Mouse (Mus musculus) forebrain, embryonic 16.5 days (tissue): ENCODE data around the gene Atg14. TPM values are rescaled to one million over a fixed set of nuclear protein-coding genes. Genes with fewer than 3 reads are reported as not detected.

ENCODE experiments used
- ATAC-seq: fragments of 200-750 bp; cut with Nextera tagmentation; 2 replicates; pipeline ENCODE4 v1.8.0; 2017; ENCODE audit warnings: mild to moderate bottlenecking, moderate library complexity
- H3K27ac ChIP-seq: fragments of 300-500 bp; sonication (generic); 2 replicates; pipeline ENCODE4 v1.5.1; 2014; ENCODE audit warnings: low read length, control low read depth
- H3K27me3 ChIP-seq: fragments of 300-500 bp; sonication (generic); replicated peaks from 2 replicates; pipeline ENCODE4 v1.6.1; 2014; ENCODE audit warnings: low read length; ENCODE audit not compliant: control insufficient read depth, insufficient read depth
- H3K36me3 ChIP-seq: fragments of 300-500 bp; sonication (generic); 2 replicates; pipeline ENCODE4 v1.6.1; 2014; ENCODE audit not compliant: control insufficient read depth, insufficient read depth
- H3K4me1 ChIP-seq: fragments of 300-500 bp; sonication (generic); replicated peaks from 2 replicates; pipeline ENCODE4 v1.6.1; 2014; ENCODE audit warnings: low read length; ENCODE audit not compliant: control insufficient read depth, insufficient read depth
- H3K4me2 ChIP-seq: fragments of 300-500 bp; sonication (generic); 2 replicates; pipeline ENCODE4 v1.6.1; 2014; ENCODE audit warnings: mild to moderate bottlenecking, low read length, control low read depth
- H3K4me3 ChIP-seq: fragments of 300-500 bp; sonication (generic); replicated peaks from 2 replicates; pipeline ENCODE4 v1.5.1; 2014; ENCODE audit warnings: mild to moderate bottlenecking, low read length, control low read depth
- H3K9ac ChIP-seq: fragments of 300-500 bp; sonication (generic); replicated peaks from 2 replicates; pipeline ENCODE4 v1.6.1; 2014; ENCODE audit warnings: low read depth, low read length, control low read depth
- H3K9me3 ChIP-seq: fragments of 300-500 bp; sonication (generic); 2 replicates; pipeline ENCODE4 v1.6.1; 2016; ENCODE audit warnings: low read length; ENCODE audit not compliant: control insufficient read depth
- WGBS: fragments of 180-500 bp; shearing (Covaris S2); extraction: QIAGEN DNeasy Blood & Tissue Kit; methylation state at CpG from one replicate; pipeline ENCODE4 v1.1.7; 2014; 5-methylcytosine and 5-hydroxymethylcytosine counted together
- polyA plus RNA-seq: library from polyadenylated mRNA; unstranded; fragments of >200 nt; fragmentation: Nextera tagmentation; extraction: Ambion mirVana; gene quantifications from 2 replicates; pipeline ENCODE4 v1.2.1, GENCODE M21; 2015

Atg14 gene
- polyA plus RNA-seq, 1 experiment from 2014 or later = 22.2 TPM

DNA sequence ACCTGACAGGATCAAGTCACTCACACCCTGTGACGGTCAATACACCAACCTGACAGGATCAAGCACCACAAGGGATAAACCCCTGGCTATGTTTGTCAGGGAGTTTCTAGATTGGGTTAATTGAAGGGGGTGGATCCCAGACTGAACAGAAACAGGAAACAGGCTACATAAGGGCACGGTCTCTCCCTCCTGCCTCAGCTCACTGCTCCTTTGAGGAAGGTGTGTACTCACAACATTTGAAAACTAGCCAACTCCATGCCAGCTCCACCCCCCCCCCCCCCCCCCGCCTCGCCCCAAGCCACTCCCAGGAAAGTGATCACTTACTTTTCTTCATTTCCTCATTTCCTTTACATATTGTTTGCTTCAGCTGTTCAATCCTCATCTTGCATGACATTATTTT lies 16.2 kb downstream of the Atg14 start:
- Histone ChIP-seq H3K36me3 (peaks cover 22% of the 10 kb centered on the region), H3K27ac (no peak overlapping the region), H3K4me3 (no peak overlapping the region), H3K4me2 (no peak overlapping the region), H3K9me3 (no peaks in the 10 kb centered on the region), H3K27me3 (no peaks in the 10 kb centered on the region), H3K9ac (no peak overlapping the region), H3K4me1 (no peaks in the 10 kb centered on the region)
- no peak for ATAC-seq
- WGBS = over 99% methylated on average over 4 of the region's 4 CpGs

DNA sequence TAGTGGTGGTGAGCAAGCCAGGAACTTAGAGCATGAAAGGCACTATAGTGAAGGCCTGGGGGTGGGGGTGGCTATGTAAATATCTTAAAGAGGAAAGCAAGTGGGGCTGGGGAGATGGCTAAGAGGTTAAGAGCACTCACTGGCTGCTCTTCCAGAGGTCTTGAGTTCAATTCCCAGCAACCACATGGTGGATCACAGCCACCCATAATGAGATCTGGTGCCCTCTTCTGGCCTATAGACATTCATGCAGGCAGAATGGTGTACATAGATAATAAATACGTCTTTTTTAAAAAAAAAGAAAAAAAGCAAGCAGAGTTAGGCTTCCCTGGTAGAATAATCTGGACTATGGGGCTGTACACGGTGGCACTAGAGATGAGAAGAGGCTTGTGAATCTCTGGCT lies 17.1 kb downstream of the Atg14 start:
- no peaks in the 10 kb centered on the region for H3K27me3 ChIP-seq
- ATAC-seq = no peak
- H3K4me2 ChIP-seq = no peak overlapping the region
- WGBS = 81% methylated on average over 2 of the region's 2 CpGs
- H3K4me1 ChIP-seq = no peaks in the 10 kb centered on the region
- H3K27ac ChIP-seq = no peak overlapping the region
- H3K4me3 ChIP-seq = no peak overlapping the region
- H3K36me3 ChIP-seq = peaks cover 25% of the 10 kb centered on the region
- no peak overlapping the region for H3K9ac ChIP-seq
- H3K9me3 ChIP-seq = no peaks in the 10 kb centered on the region

DNA sequence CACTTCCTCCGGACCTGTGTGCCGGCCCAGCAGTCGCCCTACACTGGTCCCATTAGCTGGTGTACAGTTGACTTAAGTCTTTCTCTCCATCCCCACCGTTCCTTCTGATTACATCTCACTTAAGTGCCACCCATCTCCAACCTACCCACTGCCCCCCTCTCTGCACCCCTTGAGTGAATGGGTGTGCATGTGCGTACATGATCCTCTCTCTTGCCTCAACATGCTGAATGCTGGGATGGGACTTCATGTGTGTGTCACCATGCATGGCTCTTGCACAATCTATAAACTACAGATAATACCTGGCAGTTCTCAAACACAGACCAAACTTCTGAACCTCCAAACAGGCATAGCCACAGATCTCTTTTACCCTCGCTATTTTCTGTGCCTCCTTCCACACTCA lies 18.8 kb downstream of the Atg14 start:
- H3K4me1 ChIP-seq = no peaks in the 10 kb centered on the region
- H3K27me3 ChIP-seq = no peaks in the 10 kb centered on the region
- no peaks in the 10 kb centered on the region for H3K9me3 ChIP-seq
- WGBS = 97% methylated on average over 6 of the region's 6 CpGs
- H3K27ac ChIP-seq = no peak overlapping the region
- no peak overlapping the region for H3K4me3 ChIP-seq
- no peak for ATAC-seq
- H3K36me3 ChIP-seq = peaks cover 35% of the 10 kb centered on the region
- no peak overlapping the region for H3K9ac ChIP-seq
- no peak overlapping the region for H3K4me2 ChIP-seq

DNA sequence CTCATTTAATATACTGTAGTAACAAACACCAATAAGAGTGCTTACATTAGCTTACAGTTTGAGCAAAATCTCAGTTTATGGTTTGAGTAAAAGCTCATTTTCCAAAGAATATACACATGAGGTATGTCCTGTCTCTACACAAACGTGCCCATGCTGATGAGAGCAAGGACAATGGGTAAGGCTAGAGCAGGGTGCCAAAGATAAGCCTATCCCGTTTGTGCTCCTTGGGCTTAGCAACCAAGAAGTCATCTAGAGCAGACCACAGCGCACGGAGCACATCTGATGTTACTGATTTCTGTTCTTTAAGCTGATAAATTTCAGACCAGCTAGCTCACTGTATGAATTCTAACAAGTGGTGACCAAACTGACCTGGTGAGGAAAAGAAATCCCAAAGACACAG lies 25.6 kb downstream of the Atg14 start:
- H3K36me3 ChIP-seq = peaks cover 53% of the 10 kb centered on the region
- 87% methylated on average over 4 of the region's 4 CpGs for WGBS
- no peak overlapping the region for H3K27ac ChIP-seq
- no peak overlapping the region for H3K4me3 ChIP-seq
- ATAC-seq = no peak
- H3K9me3 ChIP-seq = no peaks in the 10 kb centered on the region
- H3K27me3 ChIP-seq = no peaks in the 10 kb centered on the region
- H3K4me2 ChIP-seq = no peak overlapping the region
- H3K4me1 ChIP-seq = no peaks in the 10 kb centered on the region
- H3K9ac ChIP-seq = no peak overlapping the region

DNA sequence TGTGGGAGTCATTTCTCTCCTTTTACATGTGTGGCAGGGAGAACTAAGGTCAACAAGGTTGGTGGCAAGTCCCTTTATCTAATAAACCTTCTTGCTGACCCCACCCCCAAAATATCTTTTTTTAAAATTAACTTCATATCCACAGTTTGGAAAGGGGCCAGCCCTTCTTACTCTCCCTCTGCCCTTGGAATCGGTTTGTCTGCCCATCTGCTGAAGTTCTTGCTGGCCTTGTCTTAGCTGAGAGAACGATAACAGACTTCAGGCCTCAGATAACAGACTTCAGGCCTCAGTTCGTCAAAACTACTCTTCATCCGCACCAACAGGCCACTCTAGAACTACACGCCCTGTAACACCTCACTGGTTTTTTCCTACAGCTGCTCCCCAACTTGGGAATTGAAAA lies 26.2 kb downstream of the Atg14 start:
- no peaks in the 10 kb centered on the region for H3K9me3 ChIP-seq
- no peak overlapping the region for H3K4me3 ChIP-seq
- no peak for ATAC-seq
- no peak overlapping the region for H3K27ac ChIP-seq
- H3K4me1 ChIP-seq = no peaks in the 10 kb centered on the region
- H3K27me3 ChIP-seq = no peaks in the 10 kb centered on the region
- peaks cover 52% of the 10 kb centered on the region for H3K36me3 ChIP-seq
- no peak overlapping the region for H3K9ac ChIP-seq
- no peak overlapping the region for H3K4me2 ChIP-seq
- WGBS = 91% methylated on average over 5 of the region's 5 CpGs

DNA sequence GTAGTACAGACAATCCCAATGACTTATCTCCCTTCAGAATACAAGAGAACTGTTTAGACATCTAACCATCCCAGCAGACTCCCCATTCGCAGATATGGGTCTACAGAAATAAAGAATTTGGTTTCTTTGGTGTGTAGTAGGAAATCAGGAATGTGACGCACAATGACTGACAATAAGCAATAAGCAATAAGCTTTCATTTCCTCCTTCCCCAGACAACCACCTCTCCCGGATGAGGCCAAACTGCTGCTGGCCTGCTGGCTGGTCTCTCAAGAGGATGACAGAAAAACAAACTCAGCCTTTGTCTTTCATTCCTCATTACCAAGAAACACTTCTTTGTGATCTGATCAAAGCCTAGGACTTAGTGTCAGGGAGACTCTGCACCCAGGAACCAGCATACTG lies 28.2 kb downstream of the Atg14 start:
- H3K36me3 ChIP-seq = peaks cover 45% of the 10 kb centered on the region
- 86% methylated on average over 3 of the region's 3 CpGs for WGBS
- no peaks in the 10 kb centered on the region for H3K27me3 ChIP-seq
- no peak overlapping the region for H3K4me3 ChIP-seq
- H3K27ac ChIP-seq = no peak overlapping the region
- no peak overlapping the region for H3K4me2 ChIP-seq
- ATAC-seq = no peak
- no peak overlapping the region for H3K9ac ChIP-seq
- no peaks in the 10 kb centered on the region for H3K4me1 ChIP-seq
- no peaks in the 10 kb centered on the region for H3K9me3 ChIP-seq

DNA sequence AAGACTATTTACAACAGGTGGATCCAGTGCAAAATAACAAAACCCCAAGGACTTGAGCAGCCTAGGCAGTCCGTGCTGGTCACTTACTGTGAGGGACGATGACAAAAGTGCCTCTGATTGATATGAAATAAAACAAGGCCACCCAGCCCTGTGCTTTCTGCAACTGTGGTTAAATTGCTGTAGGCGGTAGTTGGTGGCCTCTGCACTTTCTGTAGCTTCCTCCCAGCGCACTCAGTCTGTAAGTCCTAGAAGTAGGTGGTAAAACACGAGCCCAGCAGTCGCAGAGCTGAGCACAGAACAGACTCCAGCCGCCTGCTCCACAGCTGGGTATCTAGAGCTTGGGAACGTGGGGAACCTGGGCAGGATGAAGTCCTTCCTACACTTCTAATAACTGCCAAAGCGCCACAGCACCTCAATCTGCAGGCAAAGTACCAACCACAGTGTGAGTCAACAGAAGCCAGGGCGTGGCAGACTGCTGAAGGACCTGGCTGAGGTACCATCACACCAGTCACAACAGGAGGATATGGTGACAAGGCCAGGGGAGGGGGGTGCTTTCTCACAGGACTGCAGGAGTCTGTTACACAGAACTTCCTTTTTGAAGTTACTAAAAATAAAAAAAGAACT lies 29.0 kb downstream of the Atg14 start:
- peaks cover 39% of the 10 kb centered on the region for H3K36me3 ChIP-seq
- no peaks in the 10 kb centered on the region for H3K4me1 ChIP-seq
- H3K4me2 ChIP-seq = no peak overlapping the region
- ATAC-seq = no peak
- H3K27me3 ChIP-seq = no peaks in the 10 kb centered on the region
- no peak overlapping the region for H3K4me3 ChIP-seq
- H3K9me3 ChIP-seq = no peaks in the 10 kb centered on the region
- H3K9ac ChIP-seq = no peak overlapping the region
- WGBS = 94% methylated on average over 10 of the region's 10 CpGs
- no peak overlapping the region for H3K27ac ChIP-seq

DNA sequence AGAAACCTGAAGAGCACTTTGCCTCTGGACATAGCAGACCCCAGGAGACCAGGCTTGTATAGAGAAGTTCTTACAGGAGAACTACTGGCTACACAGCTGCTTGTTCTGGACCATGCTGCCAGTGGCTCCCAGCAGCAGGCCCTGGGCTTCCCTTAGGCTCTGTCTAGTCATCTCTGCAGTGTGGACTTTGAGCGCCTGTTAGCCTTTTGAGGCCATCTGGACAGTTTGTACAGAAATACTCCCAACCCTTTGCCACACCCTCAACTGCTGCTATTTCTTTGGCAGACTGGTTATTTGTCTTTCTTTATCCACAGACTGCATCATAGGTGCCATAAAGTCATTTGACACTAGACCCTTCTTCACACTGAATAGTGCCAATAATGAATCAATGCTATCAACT lies 35.4 kb downstream of the Atg14 start:
- WGBS = 92% methylated on average over 1 of the region's 1 CpGs
- Histone ChIP-seq H3K27me3 (no peaks in the 10 kb centered on the region), H3K9ac (no peak overlapping the region), H3K9me3 (no peaks in the 10 kb centered on the region), H3K27ac (no peak overlapping the region), H3K4me2 (no peak overlapping the region), H3K36me3 (peaks cover 10% of the 10 kb centered on the region), H3K4me3 (no peak overlapping the region), H3K4me1 (no peaks in the 10 kb centered on the region)
- ATAC-seq = no peak

DNA sequence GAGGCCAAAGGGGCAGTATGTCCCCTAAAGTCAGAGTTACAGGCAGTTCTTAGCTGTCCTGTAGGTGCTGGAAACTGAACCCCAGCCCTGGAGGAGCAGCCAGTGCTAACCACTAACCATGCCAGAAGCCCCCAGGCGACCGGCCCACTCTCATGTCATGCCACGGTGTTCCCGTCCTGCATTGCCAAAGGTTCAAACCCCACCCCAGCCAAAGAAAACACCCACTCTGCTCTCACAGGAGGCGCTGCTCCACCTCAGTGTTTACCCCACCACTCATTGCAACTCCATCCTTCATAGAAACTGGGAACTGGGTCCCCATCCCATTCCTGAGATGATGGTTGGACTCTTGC lies 36.3 kb downstream of the Atg14 start:
- Histone ChIP-seq H3K9me3 (no peaks in the 10 kb centered on the region), H3K36me3 (peaks cover 4% of the 10 kb centered on the region), H3K9ac (no peak overlapping the region), H3K4me1 (no peaks in the 10 kb centered on the region), H3K4me3 (no peak overlapping the region), H3K27ac (no peak overlapping the region), H3K27me3 (no peaks in the 10 kb centered on the region), H3K4me2 (no peak overlapping the region)
- ATAC-seq = no peak
- 90% methylated on average over 5 of the region's 5 CpGs for WGBS
